Mouse (Mus musculus) 3T3-L1 (cell line): ENCODE results near the gene Tmem255a.
A peak's percentile ranks its signal among the peaks of the same experiment; 100 is the strongest.

Experiments used
- DNase-seq: peaks from one replicate; pipeline ENCODE4 v3.0.0-alpha.2; 2015; ENCODE audit warnings: low read depth, low spot score

The Tmem255a gene

GRCm38 (mm10) chrX:38166064-38166463, 86.2 kb downstream of the Tmem255a start:
- no peak for DNase-seq

- no peak for DNase-seq
These were observed 86.9 kb downstream of the Tmem255a start for GRCm38 (mm10) chrX:38165315-38165714.

- DNase-seq = peak; percentile 39
These were observed 93.1 kb downstream of the Tmem255a start for GRCm38 (mm10) chrX:38159097-38159496.
